Mouse (Mus musculus): Measurements from ENCODE around the gene Eif2ak1. TPM values are rescaled to one million over a fixed set of nuclear protein-coding genes. Genes with fewer than 3 reads are reported as not detected.

Eif2ak1 gene
- 10 to 100 TPM; 45.6 to 49.0 TPM for total RNA-seq (2023)

GRCm38 (mm10) chr5:143817116-143817930 is at the start of gene Eif2ak1:
Eif2ak1 (plus strand) TSS chr5:143817788.

DNA sequence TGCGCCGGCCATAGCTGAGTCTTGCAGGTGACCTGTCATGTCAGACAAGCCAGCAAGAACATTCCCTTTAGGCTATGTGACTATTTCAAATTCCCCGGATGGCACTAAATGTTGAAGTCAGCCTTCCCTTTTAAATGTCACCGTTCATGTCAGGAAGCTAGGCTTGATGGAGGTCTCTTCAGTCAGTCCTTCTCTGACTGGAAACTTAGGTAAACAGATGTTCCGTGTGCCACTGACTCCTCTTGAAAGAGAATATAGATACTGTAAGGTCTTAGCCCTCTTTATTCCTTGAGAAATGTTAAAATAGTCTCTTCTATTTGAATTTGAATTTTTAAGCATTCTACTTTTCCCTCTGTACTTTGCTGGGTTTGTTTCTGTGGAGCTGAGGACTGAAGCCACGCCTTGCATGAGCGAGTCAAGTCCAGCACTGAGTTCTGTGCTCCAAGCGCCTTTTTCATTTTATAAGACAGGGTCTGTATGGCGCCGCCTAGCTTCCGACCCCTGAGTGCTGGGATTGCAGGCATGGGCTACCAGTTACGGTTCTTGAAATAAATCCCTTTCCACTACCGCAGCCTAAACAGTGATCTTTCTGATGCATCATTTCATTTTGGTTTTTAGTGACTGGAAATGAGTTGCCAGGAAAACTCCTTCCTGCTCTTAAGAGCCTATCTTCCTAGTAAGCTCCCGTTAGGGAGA is 80.2 kb downstream of the Eif2ak1 start, which contains the start of gene Ankrd61:
TSS of gene Ankrd61 (minus strand) at position 51 of the 696 bp plus-strand sequence.

GRCm38 (mm10) chr5:143909417-143910400 is 92.1 kb downstream of the Eif2ak1 start, which contains the start of the genes Aimp2 and Pms2:
Aimp2 (minus strand) TSS chr5:143909847.
Pms2 (plus strand) TSS chr5:143909964.

DNA sequence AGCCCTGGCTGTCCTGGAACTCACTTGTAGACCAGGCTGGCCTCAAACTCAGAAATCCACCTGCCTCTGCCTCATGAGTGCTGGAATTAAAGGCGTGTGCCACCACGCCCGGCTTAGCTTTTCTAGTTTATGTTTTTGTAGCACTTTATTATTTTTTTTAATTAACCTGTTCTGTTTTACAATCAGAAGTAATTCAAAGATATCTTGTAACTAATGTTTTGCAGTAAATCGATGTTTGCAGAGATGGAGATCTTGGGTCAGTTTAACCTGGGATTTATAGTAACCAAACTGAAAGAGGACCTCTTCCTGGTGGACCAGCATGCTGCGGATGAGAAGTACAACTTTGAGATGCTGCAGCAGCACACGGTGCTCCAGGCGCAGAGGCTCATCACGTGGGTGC is 110.3 kb downstream of the Eif2ak1 start, which contains the start of gene Gm42421:
TSS of gene Gm42421 (plus strand) at position 301 of the 400 bp plus-strand sequence.

DNA sequence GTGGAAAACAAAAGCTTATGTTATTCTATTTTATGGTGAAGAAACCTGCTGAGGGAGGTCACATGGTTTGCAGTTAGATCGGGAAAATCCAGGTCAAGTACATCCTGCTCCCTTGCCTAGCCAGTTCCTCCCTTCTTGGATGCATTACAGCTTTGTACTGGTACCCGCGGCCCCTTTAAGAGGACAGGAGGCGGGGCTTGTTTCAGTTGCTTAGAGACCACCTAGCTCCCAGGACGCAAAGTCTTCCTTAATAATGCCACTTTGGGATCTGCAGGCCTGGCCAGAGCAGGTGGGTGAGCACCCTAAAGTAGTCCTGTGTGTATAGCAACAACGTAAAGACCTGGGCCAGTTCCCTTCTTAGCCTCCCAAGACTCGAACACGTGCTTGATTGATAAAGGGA is 115.2 kb downstream of the Eif2ak1 start, which contains the start of gene Rsph10b:
TSS of gene Rsph10b (plus strand) at position 205 of the 400 bp plus-strand sequence.

Other genes with a start within 250 kb of the Eif2ak1 start
- gene Cyth3, start 195.3 kb upstream of the Eif2ak1 start, total RNA-seq (2023), result 10 to 100 TPM in 1 of 2 experiments, 1 to 10 TPM in 1; 8.9 to 11.1 TPM
- 10 to 100 TPM; 16.2 to 21.3 TPM for gene Usp42, start 85.5 kb upstream of the Eif2ak1 start, total RNA-seq (2023)
- gene Ankrd61, start 79.9 kb downstream of the Eif2ak1 start, total RNA-seq (2023), result not detected
- 10 to 100 TPM; 11.3 to 12.9 TPM for gene Aimp2, start 92.1 kb downstream of the Eif2ak1 start, total RNA-seq (2023)
- gene Pms2, start 92.2 kb downstream of the Eif2ak1 start, total RNA-seq (2023), result 10 to 100 TPM; 10.9 to 14.4 TPM
- gene Gm42421, start 110.4 kb downstream of the Eif2ak1 start, total RNA-seq (2023), result under 1 TPM in 1 of 2 experiments, not detected in 1; 0.56 TPM
- gene Rsph10b, start 115.2 kb downstream of the Eif2ak1 start, total RNA-seq (2023), result under 1 TPM in 1 of 2 experiments, not detected in 1; 0.13 TPM
- gene Ccz1, start 197.1 kb downstream of the Eif2ak1 start, total RNA-seq (2023), result 10 to 100 TPM; 44.6 to 52.1 TPM
- not detected for gene Ocm, start 208.9 kb downstream of the Eif2ak1 start, total RNA-seq (2023)

All from neutrophil, adult 59 days (primary cell).